Mouse (Mus musculus) embryonic fibroblast, embryonic 13.5 days (primary cell): ENCODE data around the gene Ptpre.

Experiments used
- CTCF ChIP-seq: IDR thresholded peaks from 2 replicates; pipeline ENCODE4 v1.5.1; 2011; ENCODE audit warnings: mild to moderate bottlenecking, control low read depth, low read length, moderate library complexity, borderline replicate concordance; ENCODE audit not compliant: insufficient read depth
- POLR2A ChIP-seq: IDR thresholded peaks from 2 replicates; pipeline ENCODE4 v1.6.1; 2011; ENCODE audit warnings: low read depth, mild to moderate bottlenecking, control low read depth, low read length, moderate library complexity

DNA sequence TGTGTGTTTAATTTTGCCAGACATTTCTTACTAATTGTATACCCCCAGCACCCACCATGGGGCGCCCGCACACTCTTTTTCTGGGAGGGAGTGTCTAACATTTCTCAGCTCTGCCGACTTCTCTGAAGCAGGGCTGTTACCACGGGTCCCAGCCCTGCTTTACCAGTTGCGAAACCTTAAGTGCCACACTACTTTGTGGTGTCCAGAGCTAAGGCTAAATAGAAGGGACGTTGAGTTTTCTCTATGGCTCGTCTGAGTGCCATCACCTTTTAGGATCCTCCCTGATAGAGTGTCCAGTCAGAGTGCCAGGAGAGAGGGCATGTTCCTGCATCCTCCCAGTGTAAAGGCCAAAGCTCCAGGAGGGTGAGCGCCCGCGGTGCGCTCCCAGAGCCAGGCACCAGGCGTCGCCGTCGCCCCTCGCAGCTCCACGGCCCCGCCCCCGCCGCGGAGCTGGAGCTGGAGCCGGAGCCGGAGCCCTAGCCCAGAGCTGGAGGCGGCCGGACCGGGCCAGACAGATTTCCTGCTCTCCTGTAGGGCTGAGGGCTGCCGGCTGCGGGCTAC lies at the start of gene Ptpre:
- no peak for TF ChIP-seq POLR2A
- TF ChIP-seq CTCF: peak; percentile 68
